Mouse (Mus musculus) embryonic facial prominence, embryonic 12.5 days (tissue): ENCODE data around the gene Ogfr. TPM values are rescaled to one million over a fixed set of nuclear protein-coding genes. Genes with fewer than 3 reads are reported as not detected.
A peak's percentile ranks its signal among the peaks of the same experiment; 100 is the strongest.

Experiments
- ATAC-seq: fragments of 200-750 bp; cut with Nextera tagmentation; 2 replicates; pipeline ENCODE4 v1.8.0; 2017; ENCODE audit not compliant: insufficient number of reproducible peaks, insufficient read depth, low FRiP score, low TSS enrichment
- H3K27ac ChIP-seq: fragments of 300-500 bp; sonication (generic); 2 replicates; pipeline ENCODE4 v1.5.1; 2016; ENCODE audit warnings: mild to moderate bottlenecking
- H3K27me3 ChIP-seq: fragments of 300-500 bp; sonication (generic); 2 replicates; pipeline ENCODE4 v1.6.1; 2016; ENCODE audit warnings: mild to moderate bottlenecking, moderate library complexity
- H3K36me3 ChIP-seq: fragments of 300-500 bp; sonication (generic); 2 replicates; pipeline ENCODE4 v1.6.1; 2016; ENCODE audit warnings: mild to moderate bottlenecking
- H3K4me1 ChIP-seq: fragments of 300-500 bp; sonication (generic); 2 replicates; pipeline ENCODE4 v1.6.1; 2016
- H3K4me2 ChIP-seq: fragments of 300-500 bp; sonication (generic); replicated peaks from 2 replicates; pipeline ENCODE4 v1.6.1; 2016; ENCODE audit warnings: mild to moderate bottlenecking, moderate library complexity
- H3K4me3 ChIP-seq: fragments of 300-500 bp; sonication (generic); 2 replicates; pipeline ENCODE4 v1.5.1; 2016; ENCODE audit warnings: mild to moderate bottlenecking
- H3K9ac ChIP-seq: fragments of 300-500 bp; sonication (generic); 2 replicates; pipeline ENCODE4 v1.6.1; 2016; ENCODE audit warnings: mild to moderate bottlenecking, moderate library complexity
- H3K9me3 ChIP-seq: fragments of 300-500 bp; sonication (generic); 2 replicates; pipeline ENCODE4 v1.6.1; 2016; ENCODE audit warnings: mild to moderate bottlenecking, moderate library complexity
- WGBS: fragments of 180-500 bp; shearing (Covaris S2); methylation state at CpG from one replicate; pipeline ENCODE4 v1.1.7; 2016; 5-methylcytosine and 5-hydroxymethylcytosine counted together
- polyA plus RNA-seq: library from polyadenylated mRNA; unstranded; fragments of >200 nt; fragmentation: Nextera tagmentation; extraction: Ambion mirVana; gene quantifications from 2 replicates; pipeline ENCODE4 v1.2.1, GENCODE M21; 2016

Gene Ogfr
- polyA plus RNA-seq, 1 experiment from 2014 or later = 97.7 TPM

DNA sequence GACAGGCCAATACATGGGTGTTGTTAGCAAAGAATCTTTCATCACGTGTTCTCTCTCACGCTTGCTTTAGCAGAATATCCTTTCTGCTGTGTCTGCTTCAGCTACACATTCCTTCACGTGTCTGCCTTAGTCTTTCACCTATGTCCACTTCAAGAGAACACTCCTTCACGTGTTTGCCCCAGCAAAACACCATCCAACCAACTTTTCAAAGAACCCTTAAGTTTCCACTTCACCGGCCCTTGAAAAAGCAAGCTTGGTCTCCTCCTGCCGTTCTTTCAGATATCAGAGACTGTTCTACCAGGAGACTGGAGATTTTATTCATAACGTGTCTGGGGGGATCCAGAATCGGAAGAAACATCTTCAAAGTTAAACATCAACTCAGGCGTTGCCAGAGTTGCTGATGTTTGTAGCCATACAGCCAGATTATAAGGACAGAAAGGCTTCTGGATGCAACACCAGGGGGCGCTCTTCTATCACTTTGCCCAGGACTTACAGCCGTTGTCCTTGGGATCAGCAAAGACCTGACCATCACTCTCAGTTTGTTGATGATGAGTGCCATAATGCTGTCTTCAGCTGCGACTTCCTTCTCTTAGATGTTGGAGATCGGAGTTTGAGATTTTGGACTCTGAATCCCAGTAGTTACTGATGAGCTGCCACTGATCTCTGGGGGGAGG is 22.7 kb upstream of the Ogfr start:
- no peaks in the 10 kb centered on the region for H3K36me3 ChIP-seq
- 0 out of 2 replicates have a peak, but pooled peaks cover 10% of the 10 kb centered on the region for H3K27me3 ChIP-seq
- no peak overlapping the region for H3K27ac ChIP-seq
- H3K9ac ChIP-seq = no peak overlapping the region
- H3K4me1 ChIP-seq = peaks cover 12% of the 10 kb centered on the region
- no peak for ATAC-seq
- no peaks in the 10 kb centered on the region for H3K9me3 ChIP-seq
- H3K4me3 ChIP-seq = no peak overlapping the region
- no peak overlapping the region for H3K4me2 ChIP-seq
- WGBS = 36% methylated on average over 13 of the region's 13 CpGs

DNA sequence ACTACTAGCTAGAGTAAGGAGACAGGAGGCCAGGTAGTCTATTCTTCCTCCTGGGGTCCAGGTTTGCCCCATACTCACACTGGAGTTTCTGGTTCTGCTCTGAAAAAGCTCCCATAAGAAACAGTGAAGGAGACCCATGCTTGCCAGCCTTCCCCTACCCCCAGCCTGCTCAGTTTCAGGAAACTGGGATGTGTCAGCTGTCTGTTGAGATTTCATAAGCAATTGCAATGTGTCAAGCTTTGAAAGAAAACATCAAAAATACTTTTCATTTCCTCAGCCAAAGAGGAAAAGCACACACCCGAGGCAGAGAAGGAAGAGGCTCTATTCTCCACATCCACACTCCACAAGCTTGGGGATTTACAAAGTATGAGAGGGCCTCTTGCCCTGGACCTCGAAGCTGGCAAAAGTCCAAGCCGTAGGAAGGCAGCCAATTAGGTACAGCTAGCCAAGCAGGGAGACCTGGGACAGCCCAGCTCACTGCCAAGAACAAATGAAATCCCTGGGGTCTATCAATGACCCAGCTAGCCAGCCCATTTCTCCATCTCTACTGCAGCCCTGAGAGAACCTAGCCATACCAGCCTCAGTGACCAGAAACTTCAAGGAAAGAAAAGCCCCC is 19.9 kb upstream of the Ogfr start:
- Histone ChIP-seq H3K9me3 (no peaks in the 10 kb centered on the region), H3K36me3 (no peaks in the 10 kb centered on the region), H3K9ac (no peak overlapping the region), H3K4me3 (no peak overlapping the region), H3K27me3 (0 out of 2 replicates have a peak, but pooled peaks cover 5% of the 10 kb centered on the region), H3K4me2 (no peak overlapping the region), H3K4me1 (peaks cover 12% of the 10 kb centered on the region), H3K27ac (peak overlapping the region; percentile 57; the same call in 1 of the 2 replicates)
- WGBS = 37% methylated on average over 3 of the region's 3 CpGs
- 0 out of 2 replicates have a peak, but pooled peaks have one; percentile 41 for ATAC-seq

DNA sequence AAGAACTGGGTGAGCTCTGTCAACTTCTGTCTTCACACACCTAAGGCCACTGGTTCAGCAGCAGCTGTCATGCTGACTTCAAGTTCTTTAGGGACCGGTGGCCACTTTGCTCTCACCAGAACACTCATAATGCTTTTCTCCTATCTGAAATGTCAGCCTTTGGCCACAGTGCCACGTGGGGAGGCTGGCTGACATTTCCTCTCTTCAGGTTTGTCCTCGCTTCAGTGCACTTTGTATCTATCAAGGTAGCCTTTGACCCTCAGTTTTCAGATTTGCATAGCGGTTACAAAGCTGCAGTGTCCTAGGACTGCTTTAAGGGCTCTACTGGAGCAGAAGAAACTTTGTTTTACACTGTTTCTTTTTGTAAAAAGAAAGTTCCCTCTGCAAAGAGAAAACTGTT is 12.6 kb upstream of the Ogfr start:
- Histone ChIP-seq H3K36me3 (no peaks in the 10 kb centered on the region), H3K27ac (no peak overlapping the region), H3K4me1 (no peaks in the 10 kb centered on the region), H3K27me3 (0 out of 2 replicates have a peak, but pooled peaks cover 5% of the 10 kb centered on the region), H3K9me3 (no peaks in the 10 kb centered on the region), H3K4me3 (no peak overlapping the region), H3K4me2 (no peak overlapping the region), H3K9ac (no peak overlapping the region)
- no peak for ATAC-seq
- WGBS = 53% methylated on average over 4 of the region's 4 CpGs

DNA sequence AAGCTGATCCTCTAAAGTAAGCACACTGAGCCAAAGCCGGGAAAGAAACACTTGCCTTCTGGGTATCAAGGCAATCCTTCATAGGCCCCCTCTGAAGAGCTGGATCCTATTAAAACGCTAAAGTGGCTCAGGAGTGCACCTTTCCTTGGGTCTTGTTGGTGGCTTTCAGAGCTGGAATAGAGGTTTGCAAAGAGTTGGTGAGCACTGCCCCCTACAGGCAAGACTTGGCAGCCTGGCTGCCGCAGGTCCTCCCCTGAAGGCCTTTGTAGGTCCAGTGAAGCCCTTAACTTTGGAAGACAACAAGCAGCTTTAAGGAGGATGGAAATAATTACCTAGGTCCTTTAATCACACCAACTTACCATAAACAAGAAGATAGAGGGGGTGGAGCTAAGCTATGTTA is 10.4 kb upstream of the Ogfr start:
- Histone ChIP-seq H3K27me3 (0 out of 2 replicates have a peak, but pooled peaks cover 5% of the 10 kb centered on the region), H3K36me3 (no peaks in the 10 kb centered on the region), H3K4me1 (peaks cover 7% of the 10 kb centered on the region), H3K27ac (no peak overlapping the region), H3K9ac (no peak overlapping the region), H3K9me3 (no peaks in the 10 kb centered on the region), H3K4me3 (no peak overlapping the region), H3K4me2 (no peak overlapping the region)
- 6% methylated on average over 3 of the region's 3 CpGs for WGBS
- ATAC-seq = no peak

DNA sequence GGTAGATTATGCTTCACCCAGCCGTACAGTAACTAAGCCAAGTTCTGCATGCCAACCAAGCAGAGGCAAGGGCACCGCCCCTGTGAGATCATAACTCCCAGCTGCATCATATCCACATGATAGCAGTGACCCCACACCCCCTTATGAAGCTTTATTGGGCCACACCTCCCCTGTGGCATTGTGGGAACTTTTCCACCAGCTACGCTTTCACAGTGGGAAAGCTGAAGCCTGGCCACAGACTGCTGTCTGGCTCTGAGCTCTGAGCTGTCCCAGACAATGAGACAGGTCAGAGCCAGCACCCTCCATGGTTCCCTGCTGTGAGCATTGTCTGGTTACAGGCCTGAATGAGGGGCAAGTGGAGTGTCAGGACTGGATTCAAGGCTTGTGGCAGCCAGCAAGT is 8.0 kb upstream of the Ogfr start, which contains the start of gene Mrgbp:
Mrgbp (plus strand) TSS at position 303 of the 400 bp plus-strand sequence.
- Histone ChIP-seq H3K27me3 (0 out of 2 replicates have a peak, but pooled peaks cover 5% of the 10 kb centered on the region), H3K27ac (no peak within 1 kb of the TSS), H3K9me3 (no peaks in the 10 kb centered on the region), H3K9ac (no peak within 1 kb of the TSS), H3K4me2 (no peak within 1 kb of the TSS), H3K36me3 (peaks cover 15% of the 10 kb centered on the region), H3K4me1 (peaks cover 12% of the 10 kb centered on the region), H3K4me3 (no peak within 1 kb of the TSS)
- ATAC-seq = no peak
- 81% methylated on average over 3 of the region's 3 CpGs for WGBS

DNA sequence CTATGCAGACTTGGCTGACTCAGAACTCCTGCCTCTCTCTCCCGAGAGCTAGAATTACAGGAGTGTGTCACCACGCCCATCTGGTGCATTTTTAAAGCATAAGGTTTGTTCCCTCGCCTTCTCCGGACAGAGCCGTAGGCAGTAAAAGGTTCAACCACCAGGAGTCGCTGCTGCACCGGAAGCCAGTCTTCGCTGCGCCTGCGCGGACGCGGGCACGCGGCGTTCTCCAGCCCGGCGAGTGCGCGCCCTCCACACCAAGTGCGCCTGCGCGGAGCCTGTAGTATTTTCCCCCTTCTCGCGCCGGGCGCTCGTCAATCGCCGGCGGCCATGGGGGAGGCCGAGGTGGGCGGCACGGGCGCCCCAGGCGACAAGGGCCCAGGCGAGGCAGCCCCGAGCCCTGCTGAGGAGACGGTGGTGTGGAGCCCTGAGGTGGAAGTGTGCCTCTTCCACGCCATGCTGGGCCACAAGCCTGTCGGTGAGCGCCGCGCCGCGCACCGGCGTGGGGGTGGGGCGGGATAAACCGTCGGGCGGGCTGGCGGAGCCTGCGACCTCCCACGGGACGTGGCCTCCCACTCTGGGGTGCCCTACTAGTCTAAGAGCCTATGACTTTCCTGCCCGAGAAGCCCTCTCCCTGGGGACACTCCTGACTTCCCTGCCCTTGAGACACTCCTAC is 6.4 kb upstream of the Ogfr start:
- H3K27ac ChIP-seq = peak overlapping the region; percentile 54; the same call in 1 of the 2 replicates
- peak; percentile 61 for ATAC-seq
- peaks cover 12% of the 10 kb centered on the region for H3K4me1 ChIP-seq
- peak overlapping the region; percentile 95 for H3K9ac ChIP-seq
- under 1% methylated on average over 57 of the region's 57 CpGs for WGBS
- peak overlapping the region; percentile 94 for H3K4me2 ChIP-seq
- H3K9me3 ChIP-seq = no peaks in the 10 kb centered on the region
- no peaks in the 10 kb centered on the region for H3K27me3 ChIP-seq
- peaks cover 26% of the 10 kb centered on the region for H3K36me3 ChIP-seq
- peak overlapping the region; percentile 91 for H3K4me3 ChIP-seq

DNA sequence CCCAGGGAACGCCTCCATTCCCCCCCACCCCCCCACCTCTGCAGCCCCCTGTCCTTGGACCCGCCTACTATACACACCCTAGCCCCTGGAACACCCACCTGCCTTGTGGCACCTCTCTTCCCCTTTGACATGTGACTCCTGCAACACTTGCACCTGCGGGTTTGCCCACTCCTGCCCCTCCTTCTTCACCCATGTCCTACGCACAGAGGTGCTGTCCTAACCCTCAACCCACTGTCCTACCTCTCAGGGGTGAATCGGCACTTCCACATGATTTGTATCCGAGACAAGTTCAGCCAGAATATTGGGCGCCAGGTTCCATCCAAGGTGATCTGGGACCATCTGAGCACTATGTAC is 5.9 kb upstream of the Ogfr start:
- Histone ChIP-seq H3K36me3 (peaks cover 26% of the 10 kb centered on the region), H3K4me3 (peak overlapping the region; percentile 91), H3K9me3 (no peaks in the 10 kb centered on the region), H3K27ac (0 out of 2 replicates have a peak overlapping the region, but pooled peaks have one; percentile 54), H3K9ac (peak overlapping the region; percentile 95), H3K4me1 (peaks cover 12% of the 10 kb centered on the region), H3K27me3 (no peaks in the 10 kb centered on the region), H3K4me2 (peak overlapping the region; percentile 94)
- ATAC-seq = 0 out of 2 replicates have a peak, but pooled peaks have one; percentile 14
- 33% methylated on average over 6 of the region's 7 CpGs for WGBS

DNA sequence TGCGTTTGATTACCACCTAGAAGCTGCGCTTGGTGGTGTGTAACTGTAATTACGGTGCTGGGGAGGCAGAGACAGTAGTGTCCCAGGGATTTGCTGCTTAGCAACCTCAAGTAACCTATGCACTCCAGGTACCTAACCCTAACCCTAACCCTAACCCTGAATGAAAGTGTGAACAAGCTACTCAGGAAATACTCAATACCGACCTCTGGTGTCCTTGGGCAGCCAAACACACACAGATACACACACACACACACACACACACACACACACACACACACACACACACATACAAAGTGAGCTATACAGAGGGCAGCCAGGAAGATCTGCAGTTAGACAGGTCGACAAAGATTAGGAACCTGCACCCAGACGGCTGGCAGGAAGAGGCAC is 316 bp upstream of the Ogfr start:
- H3K27me3 ChIP-seq = no peaks in the 10 kb centered on the region
- peak overlapping the region; percentile 91 for H3K27ac ChIP-seq
- H3K4me2 ChIP-seq = peak overlapping the region; percentile 71
- peaks cover 59% of the 10 kb centered on the region for H3K36me3 ChIP-seq
- 0 out of 2 replicates have a peak, but pooled peaks cover 4% of the 10 kb centered on the region for H3K9me3 ChIP-seq
- H3K4me1 ChIP-seq = peaks cover 12% of the 10 kb centered on the region
- H3K9ac ChIP-seq = peak overlapping the region; percentile 90
- peak overlapping the region; percentile 90 for H3K4me3 ChIP-seq
- ATAC-seq = no peak
- 48% methylated on average over 6 of the region's 6 CpGs for WGBS

DNA sequence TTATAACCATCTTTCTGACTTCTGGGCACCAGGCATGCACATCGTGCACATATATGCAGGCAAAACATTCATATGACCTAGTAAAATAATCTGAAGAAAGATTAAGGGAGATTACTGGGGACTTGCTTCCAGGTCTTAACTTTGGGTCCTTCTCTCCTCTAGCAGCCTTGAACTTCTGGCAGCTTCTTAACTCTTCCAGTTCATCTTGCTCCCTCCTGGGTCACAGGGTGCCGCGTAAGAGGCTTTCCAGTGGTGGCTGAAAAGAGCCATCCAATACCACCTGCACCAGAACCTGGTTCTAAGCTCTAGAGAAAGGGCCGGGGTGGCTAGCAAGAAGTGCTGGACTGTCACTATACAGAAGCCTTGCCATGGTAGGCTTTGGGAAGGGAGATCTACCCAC is 8.4 kb downstream of the Ogfr start, which contains the start of gene Col9a3:
Col9a3 (plus strand) TSS at position 301 of the 400 bp plus-strand sequence.
- peaks cover 22% of the 10 kb centered on the region for H3K4me1 ChIP-seq
- no peaks in the 10 kb centered on the region for H3K9me3 ChIP-seq
- H3K9ac ChIP-seq = peak within 1 kb of the TSS; percentile 51
- H3K27me3 ChIP-seq = peaks cover 38% of the 10 kb centered on the region
- WGBS = 43% methylated on average over 4 of the region's 4 CpGs
- peak within 1 kb of the TSS; percentile 55 for H3K27ac ChIP-seq
- H3K36me3 ChIP-seq = peaks cover 34% of the 10 kb centered on the region
- ATAC-seq = no peak
- peak within 1 kb of the TSS; percentile 37 for H3K4me3 ChIP-seq
- H3K4me2 ChIP-seq = peak within 1 kb of the TSS; percentile 63

DNA sequence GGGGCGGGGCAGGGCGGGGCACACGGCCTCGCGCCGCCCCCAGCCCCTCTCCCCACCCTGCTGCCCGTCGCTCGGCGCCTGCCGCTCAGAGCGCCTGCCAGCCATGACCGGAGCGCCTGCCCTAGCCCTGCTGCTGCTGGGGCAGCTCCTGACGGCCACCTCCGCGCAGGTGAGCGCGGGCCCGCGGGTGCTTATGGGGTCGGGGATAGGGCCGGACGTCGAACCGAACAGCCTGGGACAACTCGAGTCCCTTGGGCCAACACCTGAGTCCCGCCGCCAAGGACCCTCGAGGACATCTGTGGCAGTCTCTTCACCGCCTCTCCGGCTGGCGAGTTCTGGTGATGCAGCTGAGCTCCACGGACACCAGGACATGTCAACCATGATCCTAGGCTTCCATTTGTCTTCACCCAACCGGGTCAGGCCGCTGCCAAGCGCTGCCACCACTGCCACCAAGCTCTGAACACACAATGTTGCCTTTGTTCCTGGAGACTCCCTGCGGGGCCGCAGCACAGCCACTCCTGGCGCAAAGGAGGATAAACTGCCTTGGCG is 9.2 kb downstream of the Ogfr start:
- Histone ChIP-seq H3K9ac (peak overlapping the region; percentile 51), H3K4me1 (peaks cover 22% of the 10 kb centered on the region), H3K36me3 (peaks cover 26% of the 10 kb centered on the region), H3K27ac (peak overlapping the region; percentile 52), H3K4me2 (peak overlapping the region; percentile 63), H3K9me3 (no peaks in the 10 kb centered on the region), H3K4me3 (peak overlapping the region; percentile 37), H3K27me3 (peaks cover 38% of the 10 kb centered on the region)
- peak; percentile 26; the same call in 1 of the 2 replicates for ATAC-seq
- WGBS = under 1% methylated on average over 38 of the region's 41 CpGs

DNA sequence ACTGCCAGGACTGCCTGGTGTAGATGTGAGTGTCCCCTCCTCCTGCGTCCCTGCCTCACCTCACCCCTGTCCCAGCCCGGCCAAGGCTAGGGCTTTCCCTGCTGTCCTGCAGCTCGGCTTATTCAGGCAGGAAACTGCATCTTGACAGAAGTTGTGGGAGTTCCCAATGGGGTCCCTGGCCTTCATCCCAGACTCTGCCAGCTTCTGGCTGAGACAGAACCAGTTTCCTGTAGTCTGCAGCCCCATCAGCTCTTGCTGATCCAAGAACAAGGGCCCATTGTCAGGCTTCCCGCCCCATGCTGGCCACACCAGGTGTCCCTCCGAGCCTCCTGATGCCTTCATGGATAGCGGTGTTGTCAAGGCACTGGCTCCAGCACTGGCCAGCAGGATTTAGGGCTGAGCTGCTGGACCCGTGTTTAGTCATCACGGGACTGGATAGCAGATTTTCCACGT is 11.6 kb downstream of the Ogfr start:
- ATAC-seq = no peak
- WGBS = 9% methylated on average over 9 of the region's 9 CpGs
- Histone ChIP-seq H3K27ac (peak overlapping the region; percentile 60; the same call in 1 of the 2 replicates), H3K4me3 (peak overlapping the region; percentile 10; the same call in 1 of the 2 replicates), H3K4me1 (peaks cover 22% of the 10 kb centered on the region), H3K36me3 (peaks cover 2% of the 10 kb centered on the region), H3K27me3 (peaks cover 38% of the 10 kb centered on the region), H3K9me3 (no peaks in the 10 kb centered on the region), H3K9ac (no peak overlapping the region), H3K4me2 (peak overlapping the region; percentile 63)
